Mouse (Mus musculus): ENCODE measurements around the gene Bhlha15. TPM values are rescaled to one million over a fixed set of nuclear protein-coding genes. Genes with fewer than 3 reads are reported as not detected.

Bhlha15 gene
- polyA plus RNA-seq, 1 experiment from 2014 or later = not detected

DNA sequence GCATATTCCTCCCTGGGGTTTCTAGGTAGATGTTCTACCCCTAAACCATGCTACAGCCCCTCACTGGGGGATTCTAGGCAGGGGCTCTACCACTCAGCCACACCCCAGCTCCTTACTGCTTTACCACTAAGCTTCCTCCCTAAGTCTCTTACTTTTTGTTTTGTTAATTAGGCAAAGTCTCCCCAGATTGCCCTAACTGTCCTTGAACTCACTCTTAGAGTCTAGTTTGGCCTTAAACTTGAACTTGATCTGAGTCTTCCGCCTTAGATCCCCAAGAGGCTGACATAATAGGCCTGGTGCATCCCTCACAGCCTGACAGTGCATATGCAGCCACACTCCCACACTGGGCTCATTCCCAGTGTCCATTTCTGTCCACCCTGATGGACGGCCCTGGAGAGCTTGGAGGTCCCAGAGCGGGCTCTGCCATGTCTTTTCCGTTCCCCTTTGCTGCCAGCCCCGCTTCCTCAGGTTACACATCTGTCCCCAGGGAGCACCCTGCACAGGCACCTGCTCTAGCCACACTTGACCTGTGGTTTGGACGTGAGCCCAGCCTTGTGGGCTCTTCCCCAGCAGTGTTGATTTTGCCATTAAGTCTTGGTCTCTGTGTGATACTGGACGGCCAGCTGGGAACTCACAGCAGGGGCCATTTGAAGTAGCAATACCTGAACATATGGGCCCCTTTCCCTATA lies 6.3 kb upstream of the Bhlha15 start:
- ATAC-seq (ENCODE audit: low FRiP score, low TSS enrichment) (no peak), DNase-seq (no peak)
- Histone ChIP-seq H3K36me3 (ENCODE audit: control insufficient read depth, insufficient read depth, low read length) (peaks cover 37% of the 10 kb centered on the region), H3K4me2 (ENCODE audit: low read length) (no peak overlapping the region), H3K27me3 (ENCODE audit: control insufficient read depth, insufficient read depth, low read length) (no peaks in the 10 kb centered on the region), H3K9ac (replicated peaks; ENCODE audit: low read length) (no peak overlapping the region), H3K9me3 (ENCODE audit: control insufficient read depth, low read length) (no peaks in the 10 kb centered on the region), H3K27ac (replicated peaks; ENCODE audit: low read depth, low read length) (no peak overlapping the region), H3K4me3 (replicated peaks; ENCODE audit: low read depth, low read length) (no peak overlapping the region), H3K4me1 (ENCODE audit: control insufficient read depth, insufficient read depth, low read length) (no peaks in the 10 kb centered on the region)
- WGBS = 86% methylated on average over 7 of the region's 7 CpGs

- Histone ChIP-seq H3K4me2 (ENCODE audit: low read length) (no peak overlapping the region), H3K27ac (replicated peaks; ENCODE audit: low read depth, low read length) (no peak overlapping the region), H3K27me3 (ENCODE audit: control insufficient read depth, insufficient read depth, low read length) (no peaks in the 10 kb centered on the region), H3K36me3 (ENCODE audit: control insufficient read depth, insufficient read depth, low read length) (peaks cover 33% of the 10 kb centered on the region), H3K9ac (replicated peaks; ENCODE audit: low read length) (no peak overlapping the region), H3K9me3 (ENCODE audit: control insufficient read depth, low read length) (no peaks in the 10 kb centered on the region), H3K4me1 (ENCODE audit: control insufficient read depth, insufficient read depth, low read length) (no peaks in the 10 kb centered on the region), H3K4me3 (replicated peaks; ENCODE audit: low read depth, low read length) (no peak overlapping the region)
- ATAC-seq (ENCODE audit: low FRiP score, low TSS enrichment) (no peak), DNase-seq (no peak)
- 95% methylated on average over 21 of the region's 21 CpGs for WGBS
These were observed 5.6 kb upstream of the Bhlha15 start for GRCm38 (mm10) chr5:144184350-144185045.

DNA sequence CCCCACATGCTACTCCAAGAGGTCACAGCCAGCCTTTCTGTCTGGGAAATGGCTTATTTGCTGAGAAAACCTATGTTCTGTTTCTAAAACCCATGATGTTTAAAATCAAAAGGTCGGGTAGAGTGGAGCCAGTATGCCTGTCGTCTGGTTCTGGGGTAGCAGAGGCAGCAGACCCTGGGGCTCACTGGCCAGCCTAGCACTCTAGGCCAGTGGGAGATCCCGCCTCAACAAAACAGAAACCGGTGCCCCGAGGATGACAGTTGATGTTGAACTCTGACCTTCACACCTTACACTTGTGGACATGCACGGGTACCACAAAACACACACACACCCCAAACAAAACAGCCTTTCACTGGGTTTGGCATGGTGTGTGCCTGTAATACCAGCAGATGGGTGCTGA lies 1.7 kb upstream of the Bhlha15 start:
- Histone ChIP-seq H3K9ac (replicated peaks; ENCODE audit: low read length) (no peak overlapping the region), H3K36me3 (ENCODE audit: control insufficient read depth, insufficient read depth, low read length) (peaks cover 32% of the 10 kb centered on the region), H3K4me2 (ENCODE audit: low read length) (no peak overlapping the region), H3K4me1 (ENCODE audit: control insufficient read depth, insufficient read depth, low read length) (peaks cover 9% of the 10 kb centered on the region), H3K27ac (replicated peaks; ENCODE audit: low read depth, low read length) (no peak overlapping the region), H3K9me3 (ENCODE audit: control insufficient read depth, low read length) (no peaks in the 10 kb centered on the region), H3K27me3 (ENCODE audit: control insufficient read depth, insufficient read depth, low read length) (no peaks in the 10 kb centered on the region), H3K4me3 (replicated peaks; ENCODE audit: low read depth, low read length) (no peak overlapping the region)
- DNase-seq = no peak
- WGBS = 88% methylated on average over 6 of the region's 6 CpGs
- ATAC-seq (ENCODE audit: low FRiP score, low TSS enrichment) = no peak

GRCm38 (mm10) chr5:144189327-144189726 lies 759 bp upstream of the Bhlha15 start:
- DNase-seq (no peak), ATAC-seq (ENCODE audit: low FRiP score, low TSS enrichment) (no peak)
- peaks cover 25% of the 10 kb centered on the region for H3K36me3 ChIP-seq (ENCODE audit: control insufficient read depth, insufficient read depth, low read length)
- 78% methylated on average over 7 of the region's 7 CpGs for WGBS
- no peak overlapping the region for H3K4me3 ChIP-seq (replicated peaks; ENCODE audit: low read depth, low read length)
- H3K27ac ChIP-seq (replicated peaks; ENCODE audit: low read depth, low read length) = no peak overlapping the region
- H3K9me3 ChIP-seq (ENCODE audit: control insufficient read depth, low read length) = no peaks in the 10 kb centered on the region
- no peaks in the 10 kb centered on the region for H3K27me3 ChIP-seq (ENCODE audit: control insufficient read depth, insufficient read depth, low read length)
- H3K4me2 ChIP-seq (ENCODE audit: low read length) = no peak overlapping the region
- peaks cover 9% of the 10 kb centered on the region for H3K4me1 ChIP-seq (ENCODE audit: control insufficient read depth, insufficient read depth, low read length)
- H3K9ac ChIP-seq (replicated peaks; ENCODE audit: low read length) = no peak overlapping the region

- H3K27me3 ChIP-seq (ENCODE audit: control insufficient read depth, insufficient read depth, low read length) = no peaks in the 10 kb centered on the region
- WGBS = 47% methylated on average over 23 of the region's 23 CpGs
- no peaks in the 10 kb centered on the region for H3K9me3 ChIP-seq (ENCODE audit: control insufficient read depth, low read length)
- H3K4me1 ChIP-seq (ENCODE audit: control insufficient read depth, insufficient read depth, low read length) = peaks cover 9% of the 10 kb centered on the region
- H3K4me3 ChIP-seq (replicated peaks; ENCODE audit: low read depth, low read length) = no peak overlapping the region
- no peak overlapping the region for H3K9ac ChIP-seq (replicated peaks; ENCODE audit: low read length)
- peaks cover 18% of the 10 kb centered on the region for H3K36me3 ChIP-seq (ENCODE audit: control insufficient read depth, insufficient read depth, low read length)
- ATAC-seq (ENCODE audit: low FRiP score, low TSS enrichment) (no peak), DNase-seq (no peak)
- H3K27ac ChIP-seq (replicated peaks; ENCODE audit: low read depth, low read length) = no peak overlapping the region
- no peak overlapping the region for H3K4me2 ChIP-seq (ENCODE audit: low read length)
These were observed 940 bp downstream of the Bhlha15 start for GRCm38 (mm10) chr5:144191026-144191425.

- 84% methylated on average over 6 of the region's 6 CpGs for WGBS
These were observed 2.6 kb downstream of the Bhlha15 start for GRCm38 (mm10) chr5:144192673-144193072.

GRCm38 (mm10) chr5:144194416-144194815 lies 4.3 kb downstream of the Bhlha15 start:
- Histone ChIP-seq H3K4me1 (ENCODE audit: control insufficient read depth, insufficient read depth, low read length) (peaks cover 9% of the 10 kb centered on the region), H3K36me3 (ENCODE audit: control insufficient read depth, insufficient read depth, low read length) (peaks cover 25% of the 10 kb centered on the region), H3K27me3 (ENCODE audit: control insufficient read depth, insufficient read depth, low read length) (no peaks in the 10 kb centered on the region), H3K4me2 (ENCODE audit: low read length) (no peak overlapping the region), H3K27ac (replicated peaks; ENCODE audit: low read depth, low read length) (no peak overlapping the region), H3K9me3 (ENCODE audit: control insufficient read depth, low read length) (no peaks in the 10 kb centered on the region), H3K4me3 (replicated peaks; ENCODE audit: low read depth, low read length) (no peak overlapping the region), H3K9ac (replicated peaks; ENCODE audit: low read length) (no peak overlapping the region)
- DNase-seq (no peak), ATAC-seq (ENCODE audit: low FRiP score, low TSS enrichment) (no peak)
- 82% methylated on average over 7 of the region's 7 CpGs for WGBS

More at GRCm38 (mm10) chr5:144192673-144193072, 2.6 kb downstream of the Bhlha15 start:
- DNase-seq = no peak
- no peak overlapping the region for H3K27ac ChIP-seq (replicated peaks; ENCODE audit: low read depth, low read length)
- peaks cover 12% of the 10 kb centered on the region; the same call in 1 of the 2 replicates for H3K36me3 ChIP-seq (ENCODE audit: control insufficient read depth, insufficient read depth, low read length)
- no peaks in the 10 kb centered on the region for H3K27me3 ChIP-seq (ENCODE audit: control insufficient read depth, insufficient read depth, low read length)
- H3K4me3 ChIP-seq (replicated peaks; ENCODE audit: low read depth, low read length) = no peak overlapping the region
- no peak overlapping the region for H3K9ac ChIP-seq (replicated peaks; ENCODE audit: low read length)
- no peak overlapping the region for H3K4me2 ChIP-seq (ENCODE audit: low read length)
- peaks cover 9% of the 10 kb centered on the region for H3K4me1 ChIP-seq (ENCODE audit: control insufficient read depth, insufficient read depth, low read length)
- H3K9me3 ChIP-seq (ENCODE audit: control insufficient read depth, low read length) = no peaks in the 10 kb centered on the region
- no peak for ATAC-seq (ENCODE audit: low FRiP score, low TSS enrichment)

- Histone ChIP-seq H3K36me3 (ENCODE audit: control insufficient read depth, insufficient read depth, low read length) (peaks cover 36% of the 10 kb centered on the region), H3K9me3 (ENCODE audit: control insufficient read depth, low read length) (no peaks in the 10 kb centered on the region), H3K9ac (replicated peaks; ENCODE audit: low read length) (no peak overlapping the region), H3K4me1 (ENCODE audit: control insufficient read depth, insufficient read depth, low read length) (peaks cover under 1% of the 10 kb centered on the region; the same call in 1 of the 2 replicates), H3K27me3 (ENCODE audit: control insufficient read depth, insufficient read depth, low read length) (no peaks in the 10 kb centered on the region), H3K27ac (replicated peaks; ENCODE audit: low read depth, low read length) (no peak overlapping the region), H3K4me3 (replicated peaks; ENCODE audit: low read depth, low read length) (no peak overlapping the region), H3K4me2 (ENCODE audit: low read length) (no peak overlapping the region)
- no peak for ATAC-seq (ENCODE audit: low FRiP score, low TSS enrichment)
- no peak for DNase-seq
- 89% methylated on average over 8 of the region's 8 CpGs for WGBS
These were observed 5.5 kb downstream of the Bhlha15 start for GRCm38 (mm10) chr5:144195567-144195966.

- H3K27me3 ChIP-seq (ENCODE audit: control insufficient read depth, insufficient read depth, low read length) = no peaks in the 10 kb centered on the region
- no peaks in the 10 kb centered on the region for H3K4me1 ChIP-seq (ENCODE audit: control insufficient read depth, insufficient read depth, low read length)
- H3K27ac ChIP-seq (replicated peaks; ENCODE audit: low read depth, low read length) = no peak overlapping the region
- ATAC-seq (ENCODE audit: low FRiP score, low TSS enrichment) (no peak), DNase-seq (no peak)
- no peak overlapping the region for H3K4me3 ChIP-seq (replicated peaks; ENCODE audit: low read depth, low read length)
- peaks cover 71% of the 10 kb centered on the region for H3K36me3 ChIP-seq (ENCODE audit: control insufficient read depth, insufficient read depth, low read length)
- WGBS = 79% methylated on average over 11 of the region's 11 CpGs
- 0 out of 2 replicates have a peak, but pooled peaks cover 3% of the 10 kb centered on the region for H3K9me3 ChIP-seq (ENCODE audit: control insufficient read depth, low read length)
- H3K9ac ChIP-seq (replicated peaks; ENCODE audit: low read length) = no peak overlapping the region
- no peak overlapping the region for H3K4me2 ChIP-seq (ENCODE audit: low read length)
These were observed 10.5 kb downstream of the Bhlha15 start for GRCm38 (mm10) chr5:144200616-144201015.

Measured in midbrain, embryonic 14.5 days (tissue).